Mouse (Mus musculus) lung, postnatal 0 days (tissue): ENCODE results near the gene Rgmb. TPM values are rescaled to one million over a fixed set of nuclear protein-coding genes. Genes with fewer than 3 reads are reported as not detected.
A peak's percentile ranks its signal among the peaks of the same experiment; 100 is the strongest.

Source experiments
- ATAC-seq: fragments of 200-750 bp; cut with Nextera tagmentation; 2 replicates; pipeline ENCODE4 v1.8.0; 2017; ENCODE audit warnings: moderate library complexity
- DNase-seq: peaks from one replicate; pipeline ENCODE4 v3.0.0-alpha.2; 2016; ENCODE audit warnings: low spot score
- H3K27ac ChIP-seq: fragments of 300-500 bp; sonication (generic); 2 replicates; pipeline ENCODE4 v1.5.1; 2014; ENCODE audit warnings: antibody characterized with exemption, mild to moderate bottlenecking, low read length, mixed read lengths
- H3K27me3 ChIP-seq: fragments of 300-500 bp; sonication (generic); replicated peaks from 2 replicates; pipeline ENCODE4 v1.6.1; 2014; ENCODE audit warnings: low read length, mixed read lengths; ENCODE audit not compliant: insufficient read depth
- H3K36me3 ChIP-seq: fragments of 300-500 bp; sonication (generic); 2 replicates; pipeline ENCODE4 v1.6.1; 2014; ENCODE audit warnings: low read length, mixed read lengths; ENCODE audit not compliant: insufficient read depth
- H3K4me1 ChIP-seq: fragments of 300-500 bp; sonication (generic); 2 replicates; pipeline ENCODE4 v1.6.1; 2014; ENCODE audit warnings: antibody characterized with exemption, low read depth, low read length, mixed read lengths; ENCODE audit not compliant: insufficient read depth
- H3K4me2 ChIP-seq: fragments of 300-500 bp; sonication (generic); replicated peaks from 2 replicates; pipeline ENCODE4 v1.6.1; 2014; ENCODE audit warnings: low read depth, mild to moderate bottlenecking, low read length, moderate library complexity, mixed read lengths
- H3K4me3 ChIP-seq: fragments of 300-500 bp; sonication (generic); 2 replicates; pipeline ENCODE4 v1.5.1; 2014; ENCODE audit warnings: low read depth, low read length
- H3K9ac ChIP-seq: fragments of 300-500 bp; sonication (generic); replicated peaks from 2 replicates; pipeline ENCODE4 v1.6.1; 2014; ENCODE audit warnings: low read depth, mild to moderate bottlenecking
- H3K9me3 ChIP-seq: fragments of 300-500 bp; sonication (generic); 2 replicates; pipeline ENCODE4 v1.6.1; 2016; ENCODE audit warnings: low read length, mixed read lengths
- CTCF ChIP-seq: IDR thresholded peaks from 2 replicates; pipeline ENCODE4 v1.5.1; 2016; ENCODE audit warnings: antibody characterized with exemption, mild to moderate bottlenecking
- EP300 ChIP-seq: IDR thresholded peaks from 2 replicates; pipeline ENCODE4 v1.6.1; 2016; ENCODE audit warnings: antibody characterized with exemption, mild to moderate bottlenecking, control low read depth
- WGBS: fragments of 180-500 bp; shearing (Covaris S2); extraction: QIAGEN DNeasy Blood & Tissue Kit; methylation state at CpG from one replicate; pipeline ENCODE4 v1.1.7; 2014; 5-methylcytosine and 5-hydroxymethylcytosine counted together
- polyA plus RNA-seq: library from polyadenylated mRNA; unstranded; fragments of >200 nt; fragmentation: Nextera tagmentation; extraction: Ambion mirVana; gene quantifications from 2 replicates; pipeline ENCODE4 v1.2.1, GENCODE M21; 2015

Rgmb gene
- polyA plus RNA-seq, 1 experiment from 2014 or later: 15.9 TPM

DNA sequence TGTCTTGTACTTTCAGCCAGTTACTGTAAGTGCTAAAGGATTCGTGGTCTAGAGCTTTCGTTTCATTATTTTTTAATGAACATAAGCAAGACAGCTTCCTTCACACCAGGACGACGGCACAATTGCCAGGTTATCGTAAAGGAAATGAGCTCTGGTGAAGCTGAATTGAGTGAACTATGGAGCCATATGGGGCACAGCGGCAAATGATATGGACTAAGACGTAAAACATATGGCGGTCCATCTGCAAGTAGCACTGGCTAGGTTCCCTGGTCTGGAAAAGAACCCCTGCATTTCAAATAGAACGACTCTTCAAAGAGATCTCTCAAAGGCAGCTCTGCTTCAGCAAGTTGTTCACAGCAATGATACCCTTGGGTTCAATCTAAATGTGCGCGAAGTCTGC lies 6.5 kb downstream of the Rgmb start:
- peak overlapping the region; percentile 89; the same call in 1 of the 2 replicates for H3K4me3 ChIP-seq
- no peaks in the 10 kb centered on the region for H3K36me3 ChIP-seq
- WGBS: 44% methylated on average over 11 of the region's 11 CpGs
- no peak overlapping the region for H3K27ac ChIP-seq
- no peak for TF ChIP-seq CTCF
- TF ChIP-seq EP300: no peak
- peak overlapping the region; percentile 95 for H3K4me2 ChIP-seq
- ATAC-seq (no peak), DNase-seq (no peak)
- no peaks in the 10 kb centered on the region for H3K9me3 ChIP-seq
- peaks cover 7% of the 10 kb centered on the region; the same call in 1 of the 2 replicates for H3K4me1 ChIP-seq
- no peaks in the 10 kb centered on the region for H3K27me3 ChIP-seq
- 0 out of 2 replicates have a peak overlapping the region, but pooled peaks have one; percentile 1 for H3K9ac ChIP-seq

DNA sequence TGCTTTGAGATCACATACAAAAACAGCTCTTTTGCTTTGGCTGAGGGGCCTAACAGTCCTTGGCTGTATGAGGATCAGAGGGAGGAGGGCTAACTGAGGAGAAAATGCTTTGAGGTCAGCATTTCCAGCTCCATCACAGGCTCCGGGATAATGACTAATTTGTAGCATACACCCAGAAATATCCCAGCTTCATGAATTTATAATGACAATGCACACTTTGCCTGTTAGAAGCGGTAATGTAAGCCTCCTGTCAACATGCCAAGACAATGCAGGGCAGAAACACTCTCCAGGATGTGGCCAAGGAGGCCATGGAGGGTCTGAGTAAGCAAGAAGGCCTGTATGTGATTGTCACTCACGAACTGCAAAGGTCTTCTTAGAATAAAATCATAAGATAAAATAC lies 7.0 kb downstream of the Rgmb start:
- H3K9ac ChIP-seq: no peak overlapping the region
- H3K27ac ChIP-seq: no peak overlapping the region
- DNase-seq: no peak
- ATAC-seq: no peak
- H3K9me3 ChIP-seq: no peaks in the 10 kb centered on the region
- peak overlapping the region; percentile 95 for H3K4me2 ChIP-seq
- WGBS: 26% methylated on average over 3 of the region's 3 CpGs
- H3K4me3 ChIP-seq: 0 out of 2 replicates have a peak overlapping the region, but pooled peaks have one; percentile 89
- TF ChIP-seq EP300 (no peak), CTCF (no peak)
- H3K27me3 ChIP-seq: no peaks in the 10 kb centered on the region
- H3K36me3 ChIP-seq: no peaks in the 10 kb centered on the region
- peaks cover 11% of the 10 kb centered on the region; the same call in 1 of the 2 replicates for H3K4me1 ChIP-seq

DNA sequence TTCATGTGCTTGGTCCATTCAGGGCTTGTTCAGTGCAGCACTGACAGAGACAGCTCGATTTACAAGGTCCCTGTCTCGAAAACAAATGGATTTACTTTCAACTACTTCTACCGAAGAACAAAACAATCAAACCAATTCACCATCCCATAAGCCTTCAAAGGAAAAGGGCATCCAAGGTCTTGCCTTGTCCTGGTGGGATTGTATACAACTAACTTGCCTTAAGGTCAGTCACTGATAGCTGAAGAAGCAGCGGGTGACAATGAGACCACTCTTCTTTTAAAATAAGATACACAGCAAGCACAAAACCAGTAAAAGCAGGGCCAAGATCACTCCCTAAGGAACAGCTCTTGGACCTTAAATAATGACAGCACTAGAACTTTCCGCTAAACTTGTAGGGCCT lies 7.6 kb downstream of the Rgmb start:
- TF ChIP-seq CTCF: no peak
- no peak for TF ChIP-seq EP300
- WGBS: 62% methylated on average over 5 of the region's 5 CpGs
- Histone ChIP-seq H3K36me3 (no peaks in the 10 kb centered on the region), H3K27me3 (no peaks in the 10 kb centered on the region), H3K4me2 (no peak overlapping the region), H3K27ac (no peak overlapping the region), H3K9me3 (no peaks in the 10 kb centered on the region), H3K4me1 (peaks cover 13% of the 10 kb centered on the region; the same call in 1 of the 2 replicates), H3K9ac (no peak overlapping the region), H3K4me3 (no peak overlapping the region)
- no peak for DNase-seq
- no peak for ATAC-seq

DNA sequence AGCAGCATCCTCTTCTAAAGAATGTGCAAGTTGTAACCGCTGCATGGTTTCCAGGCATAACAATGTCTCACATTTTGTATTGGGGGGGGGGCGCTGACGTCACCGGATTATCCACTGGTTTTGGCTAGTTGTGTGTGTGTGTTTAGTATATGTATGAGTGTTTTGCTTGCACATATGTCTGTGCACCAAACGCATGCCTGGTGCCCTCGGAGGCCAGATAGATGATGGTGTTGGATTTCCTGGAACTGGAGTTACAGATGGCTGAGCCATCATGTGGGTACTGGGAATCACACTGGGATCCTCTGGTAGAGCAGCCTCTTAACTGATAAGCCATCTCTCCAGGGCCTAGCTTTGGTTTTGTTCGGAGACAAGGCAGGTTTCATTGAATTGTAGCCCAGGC lies 8.5 kb downstream of the Rgmb start:
- H3K4me1 ChIP-seq: peaks cover 13% of the 10 kb centered on the region; the same call in 1 of the 2 replicates
- 83% methylated on average over 7 of the region's 7 CpGs for WGBS

DNA sequence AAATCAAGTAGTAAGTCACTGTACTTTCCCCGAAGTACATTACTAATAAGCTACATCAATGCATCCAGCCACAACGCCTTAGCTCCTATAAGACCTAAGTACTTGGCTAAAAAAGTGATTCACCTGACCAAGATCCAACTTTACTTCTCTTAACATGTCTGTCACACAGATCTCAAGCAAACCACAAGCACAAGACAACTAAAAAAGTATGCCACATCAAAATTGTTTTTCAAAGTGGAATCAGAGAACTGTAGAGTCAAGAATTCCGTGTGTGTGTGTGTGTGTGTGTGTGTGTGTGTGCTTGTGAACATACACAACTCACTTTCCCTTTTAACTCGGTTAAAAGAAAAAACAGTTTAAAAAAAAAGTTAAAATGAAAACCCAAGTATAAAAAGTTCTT lies 9.1 kb downstream of the Rgmb start:
- Histone ChIP-seq H3K9me3 (no peaks in the 10 kb centered on the region), H3K27ac (no peak overlapping the region), H3K9ac (no peak overlapping the region), H3K4me3 (no peak overlapping the region), H3K36me3 (no peaks in the 10 kb centered on the region), H3K4me1 (peaks cover 13% of the 10 kb centered on the region; the same call in 1 of the 2 replicates), H3K4me2 (no peak overlapping the region), H3K27me3 (no peaks in the 10 kb centered on the region)
- WGBS: 83% methylated on average over 4 of the region's 4 CpGs
- no peak for TF ChIP-seq EP300
- TF ChIP-seq CTCF: no peak
- no peak for ATAC-seq
- DNase-seq: no peak

More for the DNA sequence above, 8.5 kb downstream of the Rgmb start:
- TF ChIP-seq EP300 (no peak), CTCF (no peak)
- Histone ChIP-seq H3K4me2 (no peak overlapping the region), H3K27ac (no peak overlapping the region), H3K4me3 (no peak overlapping the region), H3K36me3 (no peaks in the 10 kb centered on the region), H3K27me3 (no peaks in the 10 kb centered on the region), H3K9me3 (no peaks in the 10 kb centered on the region), H3K9ac (no peak overlapping the region)
- ATAC-seq (no peak), DNase-seq (no peak)

DNA sequence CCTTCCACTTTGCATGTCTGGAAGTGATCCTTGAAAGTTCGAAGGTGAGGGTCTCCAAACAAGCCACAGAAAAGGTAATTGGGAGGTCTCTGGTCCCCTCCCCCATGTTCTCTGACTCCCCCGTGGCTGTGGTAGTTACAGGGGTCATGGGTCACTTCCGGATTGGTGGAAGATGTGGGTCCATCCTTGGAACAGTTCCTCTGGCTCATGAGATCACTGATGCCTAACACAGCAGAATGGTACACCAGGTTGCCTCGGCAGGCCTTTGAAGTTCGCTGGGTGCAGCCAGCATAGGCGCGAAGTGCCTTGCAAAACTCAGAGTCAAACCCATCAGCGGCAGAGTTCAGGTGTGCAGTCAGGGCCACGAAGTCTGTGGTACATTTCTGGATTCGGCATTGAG lies 10.1 kb downstream of the Rgmb start:
- ATAC-seq (no peak), DNase-seq (no peak)
- no peak overlapping the region for H3K4me3 ChIP-seq
- no peak overlapping the region for H3K4me2 ChIP-seq
- no peaks in the 10 kb centered on the region for H3K9me3 ChIP-seq
- H3K27me3 ChIP-seq: no peaks in the 10 kb centered on the region
- H3K27ac ChIP-seq: no peak overlapping the region
- H3K4me1 ChIP-seq: peaks cover 13% of the 10 kb centered on the region; the same call in 1 of the 2 replicates
- H3K9ac ChIP-seq: no peak overlapping the region
- no peaks in the 10 kb centered on the region for H3K36me3 ChIP-seq
- TF ChIP-seq CTCF (no peak), EP300 (no peak)
- WGBS: 71% methylated on average over 10 of the region's 10 CpGs
